21 mouse cellular contexts compared by ENCODE assay signal in the genomic region with DNA sequence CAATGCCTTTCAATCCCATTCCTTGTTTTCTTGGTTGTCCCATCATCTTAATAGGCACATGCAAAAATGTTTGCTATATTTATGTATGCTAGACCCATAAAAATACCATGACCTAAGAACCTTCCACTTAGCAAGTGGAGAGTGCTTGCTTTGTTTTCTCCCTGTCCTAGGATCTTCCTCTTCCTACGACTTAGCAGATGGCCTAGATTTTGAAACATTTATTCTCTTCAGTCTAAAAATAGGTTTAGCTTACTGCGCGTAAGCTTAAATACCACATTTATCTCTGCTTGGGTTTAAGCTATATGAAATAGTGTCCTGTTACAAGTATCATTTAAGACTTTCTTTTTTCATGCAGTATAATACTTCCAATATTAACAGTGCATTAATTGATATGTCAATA.
DNase-seq lines count a peak whose midpoint lies in the region; ATAC-seq and TF ChIP-seq lines count a peak whose summit lies in the region.
"Had no signal": no experiment of that assay in that cellular context is flagged by ENCODE, and none has a peak within 500 bp of the region (broad histone marks: within the 10 kb centered on the region; RNA-seq: fewer than 3 reads in every experiment).

No protein-coding gene starts in this region.

- no peak overlapping the region for H3K4me3 ChIP-seq in gastrocnemius, adult 2 months
- no peak overlapping the region for H3K4me3 ChIP-seq in liver, embryonic 13.5 days (replicated peaks)
- H3K4me3 ChIP-seq in liver, postnatal 0 days (ENCODE audit: low read depth, low read length): no peak overlapping the region
- H3K4me3 ChIP-seq: embryonic facial prominence, embryonic 12.5 days; heart, embryonic 10.5 days; limb, embryonic 13.5 days; myocyte had no signal

- H3K9ac ChIP-seq in liver, embryonic 13.5 days: no peak overlapping the region
- no peak overlapping the region for H3K9ac ChIP-seq in liver, postnatal 0 days (replicated peaks)
- H3K9ac ChIP-seq: embryonic facial prominence, embryonic 12.5 days; limb, embryonic 13.5 days; lung, embryonic 14.5 days had no signal

- 45% methylated on average over 3 of the region's 3 CpGs for WGBS in liver, embryonic 13.5 days (ENCODE audit: insufficient replicate concordance)
- WGBS in liver, postnatal 0 days (ENCODE audit: insufficient replicate concordance): 42% methylated on average over 3 of the region's 3 CpGs

- intact Hi-C loops in gastrocnemius, adult 2 months (cut with DNase I): no loop called here

- H3K4me1 ChIP-seq in liver, embryonic 13.5 days (replicated peaks): peaks cover 29% of the 10 kb centered on the region
- H3K4me1 ChIP-seq in liver, postnatal 0 days (ENCODE audit: insufficient read depth): peaks cover 21% of the 10 kb centered on the region

- H3K27ac ChIP-seq in gastrocnemius, adult 2 months: peak overlapping the region; percentile 24; the same call in 1 of the 2 replicates
- H3K27ac ChIP-seq in liver, embryonic 13.5 days: peak overlapping the region; percentile 48; the same call in 1 of the 2 replicates
- peak overlapping the region; percentile 61 for H3K27ac ChIP-seq in liver, postnatal 0 days (ENCODE audit: low read depth)
- H3K27ac ChIP-seq: embryonic facial prominence, embryonic 12.5 days; limb, embryonic 13.5 days had no signal

- no peak for DNase-seq in gastrocnemius, adult 2 months
- DNase-seq in gastrocnemius, postnatal 25 days: no peak
- DNase-seq in liver, embryonic 13.5 days: no peak
- DNase-seq in liver (no peak), 416B (ENCODE audit: low read depth) (peak; percentile 66)
- DNase-seq in liver, postnatal 0 days: no peak
- no peak for DNase-seq in right cerebral cortex, postnatal 10 days (ENCODE audit: low spot score in 2 of 2)
- DNase-seq in lung, postnatal 25 days (ENCODE audit: low spot score): no peak
- DNase-seq: adrenal gland, postnatal 10 days; cerebellum, adult 2 months; gastrocnemius, postnatal 10 days; heart, postnatal 36 days; kidney, adult 18-20 months; kidney, postnatal 10 days; layer of hippocampus, adult 9-11 months; lung, embryonic 14.5 days had no signal

- TF ChIP-seq EP300 in liver, postnatal 0 days (IDR thresholded peaks at IDR 0.05; ENCODE audit: low read depth): no peak

- no peaks in the 10 kb centered on the region for H3K36me3 ChIP-seq in liver, embryonic 13.5 days
- H3K36me3 ChIP-seq in liver, postnatal 0 days (replicated peaks; ENCODE audit: insufficient read depth, low read length): no peaks in the 10 kb centered on the region
- H3K36me3 ChIP-seq: embryonic facial prominence, embryonic 12.5 days; heart, embryonic 10.5 days; limb, embryonic 13.5 days had no signal

- no peak overlapping the region for H3K4me2 ChIP-seq in liver, embryonic 13.5 days
- peak overlapping the region; percentile 36 for H3K4me2 ChIP-seq in liver, postnatal 0 days (ENCODE audit: low read depth, low read length)
- H3K4me2 ChIP-seq: embryonic facial prominence, embryonic 12.5 days; limb, embryonic 13.5 days; lung, embryonic 14.5 days had no signal

- H3K27me3 ChIP-seq in liver, embryonic 13.5 days: no peaks in the 10 kb centered on the region
- no peaks in the 10 kb centered on the region for H3K27me3 ChIP-seq in liver, postnatal 0 days (ENCODE audit: insufficient read depth, low read length)
- H3K27me3 ChIP-seq: embryonic facial prominence, embryonic 12.5 days; limb, embryonic 13.5 days had no signal

- no peaks in the 10 kb centered on the region for H3K9me3 ChIP-seq in liver, embryonic 13.5 days (replicated peaks)
- H3K9me3 ChIP-seq in liver, postnatal 0 days (ENCODE audit: low read length): no peaks in the 10 kb centered on the region
- H3K9me3 ChIP-seq: embryonic facial prominence, embryonic 12.5 days; heart, embryonic 10.5 days; limb, embryonic 13.5 days had no signal

- TF ChIP-seq CTCF in gastrocnemius, adult 2 months (IDR thresholded peaks at IDR 0.05): no peak
- TF ChIP-seq CTCF in liver, postnatal 0 days (IDR thresholded peaks at IDR 0.05; ENCODE audit: low read depth): no peak

- ATAC-seq in liver, embryonic 13.5 days (ENCODE audit: low read depth): no peak
- ATAC-seq in liver, postnatal 0 days: no peak
- ATAC-seq: forebrain, embryonic 16.5 days had no signal
